Mouse (Mus musculus): ENCODE measurements around the gene Mob2. TPM values are rescaled to one million over a fixed set of nuclear protein-coding genes. Genes with fewer than 3 reads are reported as not detected.

The Mob2 gene
- total RNA-seq (2021): 10 to 100 TPM; 34.6 to 37.5 TPM

DNA sequence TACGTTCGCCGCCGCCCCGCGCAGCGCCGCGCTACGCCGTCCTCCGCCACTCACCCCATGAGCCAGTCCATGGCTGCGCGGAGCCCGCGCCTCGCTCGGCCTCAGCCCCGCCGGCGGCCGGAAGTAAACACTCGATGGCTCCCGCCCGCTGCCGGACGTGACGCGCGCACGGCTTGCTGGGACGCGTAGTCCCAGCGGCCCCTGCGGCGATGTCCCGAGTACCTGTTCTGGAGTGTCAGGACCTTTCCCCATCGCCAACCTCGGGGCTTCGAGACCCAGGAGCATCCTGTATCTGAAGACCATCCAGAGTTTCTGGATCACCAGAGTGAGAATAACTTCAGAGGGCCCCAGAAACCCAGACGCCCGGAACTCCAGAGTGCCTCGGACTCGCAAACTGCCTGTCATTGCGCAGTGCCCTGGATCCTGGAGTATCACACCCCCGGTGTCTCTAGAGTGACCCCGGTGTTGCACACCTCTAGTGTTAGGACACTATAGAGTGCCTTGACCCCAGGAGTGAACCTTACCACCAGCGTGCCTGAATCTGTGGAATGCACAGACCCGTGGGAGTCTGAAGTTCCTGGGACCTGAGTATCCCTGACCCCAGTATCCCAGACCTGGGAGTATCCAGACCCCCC lies at the start of gene Mob2:
Mob2 (minus strand) TSS at position 135 of the 635 bp plus-strand sequence.
- intact Hi-C loops (cut with DNase I): loop anchor here (5.0 kb wide), 1 partner anchor 36 kb away; the partner anchor contains the start of gene Dusp8
- DNase-seq (ENCODE audit: low spot score in 2 of 2): peak; percentile 92 to 94

GRCm38 (mm10) chr7:142104747-142105146 lies 43.9 kb upstream of the Mob2 start:
- intact Hi-C loops (cut with DNase I): no loop called here
- no peak for DNase-seq (ENCODE audit: low spot score in 2 of 2)

DNA sequence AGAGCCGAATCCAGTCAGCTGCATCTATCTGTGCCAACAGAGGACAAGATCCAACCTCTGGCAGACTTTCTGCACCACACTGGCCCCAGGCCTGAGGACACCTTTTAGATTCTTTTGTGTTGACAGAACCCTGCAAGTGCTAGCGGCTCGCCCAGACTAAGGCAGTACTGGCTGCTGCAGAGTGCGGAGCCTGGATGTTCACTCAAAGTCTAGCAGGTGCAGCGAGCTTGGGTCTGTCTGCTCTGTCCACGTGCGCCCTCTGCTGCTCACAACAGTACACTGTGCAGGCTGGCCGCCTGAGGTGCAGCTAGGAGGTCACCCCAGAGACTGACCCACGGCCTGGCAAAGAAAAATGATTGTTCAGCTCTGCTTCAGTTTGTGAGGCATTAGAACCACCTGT lies 36.9 kb upstream of the Mob2 start:
- peak; percentile 77 to 79 for DNase-seq (ENCODE audit: low spot score in 2 of 2)
- intact Hi-C loops (cut with DNase I): loop anchor here (1.0 to 5.0 kb wide), 3 partner anchors 26 to 80 kb away; partner anchors contain the start of gene Mob2

GRCm38 (mm10) chr7:142096701-142097100 lies 35.8 kb upstream of the Mob2 start:
- intact Hi-C loops (cut with DNase I): loop anchor here (1.0 to 5.0 kb wide), 3 partner anchors 25 to 79 kb away; partner anchors contain the start of gene Mob2
- DNase-seq (ENCODE audit: low spot score in 2 of 2): no peak

DNA sequence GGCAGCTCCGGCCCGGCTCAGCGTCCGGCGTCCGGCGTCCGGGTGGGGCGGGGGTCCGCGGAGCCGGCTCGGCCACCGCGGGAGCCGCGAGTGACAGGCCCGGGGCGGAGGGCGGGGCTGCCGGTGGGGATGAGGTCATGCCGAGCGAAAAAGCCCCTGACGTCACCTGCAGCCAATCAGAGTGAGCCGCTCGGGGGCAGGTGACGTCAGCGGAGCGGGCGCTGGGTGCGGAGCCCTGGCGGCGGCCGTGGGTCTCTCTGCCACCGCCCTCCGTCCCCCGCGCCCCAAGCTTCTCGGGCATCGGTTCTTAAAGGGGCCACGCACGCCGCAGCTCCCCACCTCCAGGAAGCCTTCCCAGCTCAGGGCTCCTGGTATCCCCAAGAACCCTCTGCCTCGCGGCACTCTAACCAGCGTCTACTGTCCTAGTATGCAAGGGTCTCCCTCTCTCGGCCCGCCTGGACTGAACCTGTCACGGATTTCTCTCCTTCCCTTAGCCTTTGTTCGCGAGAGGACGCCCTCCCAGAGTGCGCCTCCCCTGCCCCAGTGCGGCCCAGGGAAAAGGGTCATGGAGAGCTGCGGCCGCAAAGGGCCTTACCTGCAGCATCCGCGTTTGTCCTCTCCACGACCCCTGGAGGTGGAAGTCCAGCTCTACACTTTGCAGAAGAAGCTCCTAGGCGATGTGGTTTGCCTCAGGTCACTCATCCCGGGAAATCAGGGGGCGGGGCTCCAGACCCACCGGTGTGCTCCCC lies 34.5 kb upstream of the Mob2 start, which contains the start of gene Dusp8:
Dusp8 (minus strand) TSS at position 661 of the 749 bp plus-strand sequence.
- DNase-seq (ENCODE audit: low spot score in 2 of 2): peak; percentile 95 to 98
- intact Hi-C loops (cut with DNase I): loop anchor here (5.0 kb wide), 2 partner anchors 33 to 78 kb away; partner anchors contain the start of gene Mob2

DNA sequence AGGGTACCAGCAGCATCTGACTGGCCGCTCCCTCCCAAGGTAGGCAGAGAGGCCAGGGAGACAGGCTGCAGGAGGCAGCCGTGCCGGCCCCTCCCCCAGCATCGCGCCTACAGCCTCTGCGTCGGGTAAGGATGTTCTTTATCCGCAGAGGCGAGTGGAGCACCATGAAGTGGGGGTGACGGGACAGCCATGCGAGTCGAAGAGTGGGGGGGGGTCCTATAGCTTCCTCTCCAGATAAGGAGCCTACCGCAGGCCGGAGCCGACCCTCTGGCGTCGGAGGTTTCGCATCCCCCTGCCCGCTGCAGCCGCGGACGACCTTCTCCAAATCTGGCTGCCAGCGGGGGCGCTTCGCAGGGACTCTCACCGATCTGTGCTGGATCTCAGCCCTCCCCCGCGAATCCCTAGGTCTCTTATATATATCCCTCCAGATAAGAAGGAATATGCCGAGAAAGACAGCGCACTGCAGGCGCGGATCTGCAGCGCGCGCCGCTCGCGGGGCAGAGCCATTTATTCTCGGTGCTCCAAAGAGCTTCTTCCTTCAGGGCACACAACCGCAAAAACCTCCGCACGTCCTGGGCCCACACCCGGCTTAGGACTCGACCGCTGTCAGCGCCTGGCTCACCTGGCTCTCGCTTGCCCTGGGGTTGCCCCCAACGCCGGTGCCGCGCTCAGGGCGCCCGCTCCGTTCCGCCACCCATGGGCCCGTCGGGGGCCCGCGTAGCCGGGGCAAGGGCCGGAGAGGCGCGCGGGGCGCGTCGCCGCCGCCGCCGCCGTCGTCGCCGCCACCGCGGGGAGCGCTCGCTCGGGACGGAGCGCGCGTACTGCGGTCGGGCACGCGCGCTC lies 33.7 kb upstream of the Mob2 start:
- intact Hi-C loops (cut with DNase I): loop anchor here (5.0 kb wide), 2 partner anchors 32 to 77 kb away; partner anchors contain the start of gene Mob2

GRCm38 (mm10) chr7:142093696-142094240 lies 32.9 kb upstream of the Mob2 start:
- intact Hi-C loops (cut with DNase I): no loop called here
- DNase-seq (ENCODE audit: low spot score in 2 of 2): peak in 1 of 2 experiments; percentile 13

More for the DNA sequence above, 33.7 kb upstream of the Mob2 start:
- DNase-seq (ENCODE audit: low spot score in 2 of 2): peak; percentile 73 to 84

- intact Hi-C loops (cut with DNase I): no loop called here
- no peak for DNase-seq (ENCODE audit: low spot score in 2 of 2)
Observed at GRCm38 (mm10) chr7:142092991-142093390, 32.1 kb upstream of the Mob2 start.

DNA sequence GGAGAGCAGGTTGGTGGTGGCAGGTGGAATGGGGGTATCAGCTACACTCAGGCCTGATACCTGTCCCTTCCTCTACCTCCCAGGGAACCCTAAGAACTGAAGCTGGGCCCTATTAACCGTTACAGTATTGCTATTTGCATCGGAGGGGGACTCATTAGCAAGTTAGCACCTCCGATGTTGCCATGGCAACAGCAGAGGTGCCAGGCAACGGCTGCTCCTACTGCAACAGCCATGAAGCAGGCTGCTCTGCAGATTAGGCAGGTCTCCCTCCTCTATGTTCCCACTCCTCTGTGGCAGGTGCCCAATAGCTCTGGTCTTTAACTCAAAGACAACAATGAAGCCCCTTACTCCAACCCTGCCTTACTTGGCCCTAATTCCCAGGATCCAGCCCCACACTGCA lies 31.0 kb upstream of the Mob2 start:
- no peak for DNase-seq (ENCODE audit: low spot score in 2 of 2)
- intact Hi-C loops (cut with DNase I): no loop called here

DNA sequence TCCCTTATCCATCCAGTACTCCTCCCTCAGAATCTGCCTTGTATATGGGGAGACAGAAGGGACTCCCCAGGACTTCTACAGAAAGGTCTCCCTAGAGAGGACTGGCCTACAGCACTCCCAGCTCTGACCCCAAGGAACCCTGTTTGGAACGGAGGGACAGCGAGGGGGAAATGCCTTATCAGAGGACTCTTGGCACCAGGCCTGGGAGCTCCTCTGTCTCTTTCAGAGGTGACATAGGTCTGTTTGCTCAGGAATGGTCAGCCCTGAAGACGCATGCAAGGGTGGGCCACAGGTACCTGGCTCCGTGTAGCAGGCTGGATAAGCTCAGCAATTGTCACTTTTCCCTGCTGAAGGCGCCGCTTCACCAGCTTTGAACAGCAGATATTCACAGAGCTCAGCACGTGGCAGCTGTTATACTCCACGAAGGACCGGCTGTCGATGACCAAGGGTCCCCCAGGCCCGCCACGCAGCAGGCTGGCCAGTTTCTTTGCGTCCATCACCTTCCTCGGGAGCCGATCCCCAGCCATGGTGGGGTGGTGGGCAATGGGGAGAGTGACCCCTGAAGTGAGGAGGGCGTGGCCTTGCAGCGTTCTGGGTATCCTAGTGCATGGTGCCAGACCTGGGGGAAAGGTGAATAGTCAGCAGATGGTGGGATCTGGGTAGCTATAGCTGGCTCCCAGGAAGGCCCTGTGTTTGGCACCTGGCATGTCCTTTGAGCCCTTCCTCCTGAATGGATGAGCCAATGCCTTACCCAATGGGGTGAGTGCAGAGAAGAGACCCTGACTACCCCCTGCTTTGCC lies 29.0 kb upstream of the Mob2 start:
- no peak for DNase-seq (ENCODE audit: low spot score in 2 of 2)
- intact Hi-C loops (cut with DNase I): no loop called here

DNA sequence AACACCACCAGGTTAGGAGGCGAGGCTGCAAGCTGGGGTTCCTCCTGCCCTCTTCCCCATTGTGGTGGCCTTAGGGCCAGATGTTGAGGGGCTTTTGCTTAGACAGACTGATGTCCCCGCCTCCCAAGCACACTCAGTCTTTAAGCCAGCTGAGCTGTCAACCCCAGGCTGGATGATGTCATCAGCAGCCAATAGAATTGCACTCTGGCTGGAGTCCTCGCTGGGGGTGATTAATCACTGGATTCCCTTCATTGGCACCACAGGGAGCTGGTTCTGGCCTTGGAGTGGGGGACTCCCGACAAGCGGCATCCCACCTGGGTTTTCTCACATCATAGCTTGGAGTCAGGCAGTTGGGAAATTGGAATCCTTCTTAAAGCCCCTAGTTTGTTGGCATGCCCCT lies 28.0 kb upstream of the Mob2 start:
- peak in 1 of 2 experiments; percentile 47 for DNase-seq (ENCODE audit: low spot score in 2 of 2)
- intact Hi-C loops (cut with DNase I): no loop called here

DNA sequence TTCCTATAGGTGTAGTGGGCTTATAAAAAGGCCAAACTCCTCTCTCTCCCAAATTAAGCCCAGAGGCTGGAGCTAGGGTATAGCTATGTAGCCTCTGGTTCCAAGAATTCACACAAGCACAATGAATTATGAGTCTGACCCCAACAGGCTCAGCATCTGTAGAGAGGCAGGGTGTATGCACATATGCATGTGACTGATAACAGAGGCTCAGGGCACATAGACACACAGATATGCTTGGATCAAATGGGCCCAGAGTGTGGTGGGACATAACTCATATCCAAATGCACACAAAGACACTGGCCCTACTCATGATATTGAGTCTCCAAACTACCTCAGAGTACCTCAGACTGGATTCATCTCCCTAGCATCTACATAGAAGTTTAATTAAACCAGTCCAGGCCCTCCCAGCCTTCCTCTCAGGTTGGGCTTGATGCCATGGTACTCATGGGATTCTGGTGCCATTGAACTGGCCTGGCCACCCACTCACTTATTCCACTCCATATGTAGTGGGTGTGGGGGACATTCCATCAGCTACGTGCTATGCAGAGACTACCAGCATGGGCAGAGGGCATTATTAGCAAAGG lies 26.3 kb upstream of the Mob2 start:
- intact Hi-C loops (cut with DNase I): no loop called here
- no peak for DNase-seq (ENCODE audit: low spot score in 2 of 2)

GRCm38 (mm10) chr7:142086159-142086905 lies 25.5 kb upstream of the Mob2 start:
- no peak for DNase-seq (ENCODE audit: low spot score in 2 of 2)

GRCm38 (mm10) chr7:142084820-142085219 lies 24.0 kb upstream of the Mob2 start:
- intact Hi-C loops (cut with DNase I): no loop called here
- DNase-seq (ENCODE audit: low spot score in 2 of 2): peak in 1 of 2 experiments; percentile 50

More at GRCm38 (mm10) chr7:142086159-142086905, 25.5 kb upstream of the Mob2 start:
- intact Hi-C loops (cut with DNase I): no loop called here

DNA sequence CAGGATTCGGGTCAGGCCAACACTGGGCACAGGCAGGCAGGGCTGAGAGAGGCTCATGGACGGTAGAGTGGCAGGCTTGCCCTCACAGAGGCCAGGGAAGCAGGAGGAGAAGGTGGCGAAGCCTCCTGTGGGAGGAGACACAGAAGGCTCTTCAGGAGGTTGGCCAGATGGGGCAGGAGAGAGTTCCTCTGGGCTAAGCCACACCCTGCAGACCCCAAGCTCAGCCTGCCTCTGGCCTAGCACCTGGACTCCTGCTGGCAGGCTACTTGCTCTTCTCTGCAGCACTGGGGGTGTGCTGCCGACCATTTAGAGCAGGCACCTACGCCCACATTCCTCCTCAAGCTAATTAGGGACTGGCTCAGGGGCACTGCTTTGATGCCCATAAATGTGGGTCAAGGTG lies 23.5 kb upstream of the Mob2 start:
- no peak for DNase-seq (ENCODE audit: low spot score in 2 of 2)
- intact Hi-C loops (cut with DNase I): no loop called here

GRCm38 (mm10) chr7:142083588-142084317 lies 22.9 kb upstream of the Mob2 start:
- DNase-seq (ENCODE audit: low spot score in 2 of 2): peak in 1 of 2 experiments; percentile 41
- intact Hi-C loops (cut with DNase I): no loop called here

- intact Hi-C loops (cut with DNase I): no loop called here
- DNase-seq (ENCODE audit: low spot score in 2 of 2): no peak
Observed at GRCm38 (mm10) chr7:142082607-142083006, 21.7 kb upstream of the Mob2 start.
